Mouse (Mus musculus) CH12.LX (cell line): ENCODE measurements around the gene Ube2c.

Experiments used
- CTCF ChIP-seq, 2 experiments: IDR thresholded peaks in 1 of 2; conservative IDR thresholded peaks in 1 of 2; 2 replicates each; pipeline ENCODE4 v1.5.1; 2011 to 2012; ENCODE audit warnings: low read depth in 2 of 2, low read length in 2 of 2, improper control_type of control experiment in 1 of 2, inconsistent platforms in 1 of 2, mild to moderate bottlenecking in 1 of 2, moderate library complexity in 1 of 2
- EP300 ChIP-seq: IDR thresholded peaks from 2 replicates; pipeline ENCODE4 v1.6.1; 2011; ENCODE audit warnings: low read length, improper control_type of control experiment
- GABPA ChIP-seq: IDR thresholded peaks from 2 replicates; pipeline ENCODE4 v1.6.1; 2012; ENCODE audit warnings: low read depth, low read length, improper control_type of control experiment, inconsistent platforms; ENCODE audit not compliant: insufficient replicate concordance
- HCFC1 ChIP-seq: IDR thresholded peaks from 2 replicates; pipeline ENCODE4 v1.6.1; 2012; ENCODE audit warnings: low read depth, mild to moderate bottlenecking, inconsistent platforms, low read length, improper control_type of control experiment
- JUN ChIP-seq: IDR thresholded peaks from 2 replicates; pipeline ENCODE4 v1.6.1; 2011; ENCODE audit warnings: low read depth, mild to moderate bottlenecking, low read length, improper control_type of control experiment, moderate library complexity; ENCODE audit not compliant: insufficient read depth
- JUND ChIP-seq: conservative IDR thresholded peaks from 2 replicates; pipeline ENCODE4 v1.6.1; 2011; ENCODE audit warnings: low read depth, low read length, improper control_type of control experiment
- MAX ChIP-seq: IDR thresholded peaks from 2 replicates; pipeline ENCODE4 v1.6.1; 2011; ENCODE audit warnings: low read length, improper control_type of control experiment
- POLR2A ChIP-seq: IDR thresholded peaks from 2 replicates; pipeline ENCODE4 v1.6.1; 2011; ENCODE audit warnings: low read depth, mild to moderate bottlenecking, improper control_type of control experiment, low read length
- RAD21 ChIP-seq: IDR thresholded peaks from 2 replicates; pipeline ENCODE4 v1.6.1; 2011; ENCODE audit warnings: low read depth, mild to moderate bottlenecking, low read length, improper control_type of control experiment, moderate library complexity
- TBP ChIP-seq: conservative IDR thresholded peaks from 2 replicates; pipeline ENCODE4 v1.6.1; 2011; ENCODE audit warnings: low read depth, low read length, improper control_type of control experiment
- USF2 ChIP-seq: conservative IDR thresholded peaks from 2 replicates; pipeline ENCODE4 v1.6.1; 2011; ENCODE audit warnings: low read depth, low read length, improper control_type of control experiment
- ZNF384 ChIP-seq: IDR thresholded peaks from 2 replicates; pipeline ENCODE4 v1.6.1; 2012; ENCODE audit warnings: low read depth, low read length, improper control_type of control experiment, inconsistent platforms

- TF ChIP-seq CTCF (conservative IDR thresholded peaks at IDR 0.05 in 1 of 2, IDR thresholded peaks at IDR 0.05 in 1 of 2; ENCODE audit: low read depth in 2 of 2, low read length in 2 of 2) (no peak), USF2 (no peak), JUN (no peak), EP300 (no peak), POLR2A (no peak), JUND (no peak), GABPA (no peak), TBP (no peak), RAD21 (no peak), MAX (no peak), ZNF384 (no peak), HCFC1 (no peak)
These were observed 33.7 kb downstream of the Ube2c start for GRCm38 (mm10) chr2:164803201-164803920.
